Mouse (Mus musculus) heart, adult 8-10 months (tissue): ENCODE data around the gene Gm20532. TPM values are rescaled to one million over a fixed set of nuclear protein-coding genes. Genes with fewer than 3 reads are reported as not detected.

ENCODE experiments used
- DNase-seq: peaks from one replicate; pipeline ENCODE4 v3.0.0; 2022; ENCODE audit warnings: low spot score
- total RNA-seq, 4 experiments: library from RNA; stranded (reverse); gene quantifications; 2 replicates each; pipeline ENCODE4 v1.2.4; 2022

Gene Gm20532
- total RNA-seq, result not detected

DNA sequence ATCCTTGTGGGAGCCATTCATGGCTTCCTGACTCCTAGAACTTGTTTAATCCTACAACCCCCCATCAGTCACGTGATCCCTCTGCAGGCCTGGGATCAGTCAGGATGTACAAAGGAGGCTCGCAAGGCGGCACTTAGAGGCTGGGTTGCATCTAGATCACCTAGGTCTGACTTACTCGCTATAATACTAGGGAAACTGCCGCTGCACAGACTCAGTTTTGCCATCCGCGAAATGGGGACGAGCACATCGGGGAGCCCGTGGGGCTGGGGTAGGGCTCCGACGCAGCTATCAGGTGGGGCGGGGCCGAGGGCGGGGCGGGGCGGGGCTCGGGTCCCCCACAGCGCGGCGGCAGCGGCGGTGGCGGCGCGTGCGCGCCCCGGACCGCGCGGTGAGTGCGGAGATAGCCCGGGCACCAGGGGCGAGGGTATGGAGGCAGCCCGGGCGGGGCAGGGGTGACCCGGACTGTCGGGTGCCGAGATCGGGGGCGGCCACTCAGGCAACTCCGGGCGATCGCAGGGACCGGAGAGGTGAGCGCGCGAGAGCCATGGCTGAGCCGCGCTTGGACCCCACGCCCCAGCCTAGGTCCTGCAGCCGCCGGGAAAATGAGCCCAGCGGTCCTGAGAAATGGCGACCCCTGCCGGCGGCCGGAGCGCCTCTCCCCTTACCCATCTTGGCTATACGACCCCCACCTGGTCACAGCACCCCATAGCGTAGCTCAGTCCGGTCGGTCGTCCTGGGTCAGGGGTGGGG is at the start of gene Gm20532:
TSS of gene Gm20532 (plus strand) at position 346 of the 750 bp plus-strand sequence.
- DNase-seq, result no peak

DNA sequence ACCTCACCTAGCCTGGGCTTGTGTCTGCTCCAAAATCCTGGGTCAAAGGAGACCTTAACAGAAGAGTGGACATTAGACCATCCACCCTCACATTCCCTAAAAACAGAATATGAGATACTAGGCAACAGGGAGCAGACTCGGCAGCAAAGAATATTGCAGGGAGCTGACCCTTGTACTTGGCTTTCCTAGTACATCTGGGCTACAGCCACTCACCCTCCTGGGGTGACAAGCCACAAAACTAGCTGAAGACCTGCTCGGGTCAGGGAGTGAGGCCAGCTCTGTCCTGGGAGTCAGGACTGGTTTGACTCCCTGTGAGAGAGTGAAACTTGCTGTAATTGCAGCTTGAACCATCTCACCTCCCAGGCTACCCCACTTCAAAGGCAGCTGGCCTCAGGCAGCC is 46.9 kb upstream of the Gm20532 start:
- no peak for DNase-seq

- no peak for DNase-seq
These were observed 45.7 kb upstream of the Gm20532 start for GRCm38 (mm10) chr2:26540721-26541120.

DNA sequence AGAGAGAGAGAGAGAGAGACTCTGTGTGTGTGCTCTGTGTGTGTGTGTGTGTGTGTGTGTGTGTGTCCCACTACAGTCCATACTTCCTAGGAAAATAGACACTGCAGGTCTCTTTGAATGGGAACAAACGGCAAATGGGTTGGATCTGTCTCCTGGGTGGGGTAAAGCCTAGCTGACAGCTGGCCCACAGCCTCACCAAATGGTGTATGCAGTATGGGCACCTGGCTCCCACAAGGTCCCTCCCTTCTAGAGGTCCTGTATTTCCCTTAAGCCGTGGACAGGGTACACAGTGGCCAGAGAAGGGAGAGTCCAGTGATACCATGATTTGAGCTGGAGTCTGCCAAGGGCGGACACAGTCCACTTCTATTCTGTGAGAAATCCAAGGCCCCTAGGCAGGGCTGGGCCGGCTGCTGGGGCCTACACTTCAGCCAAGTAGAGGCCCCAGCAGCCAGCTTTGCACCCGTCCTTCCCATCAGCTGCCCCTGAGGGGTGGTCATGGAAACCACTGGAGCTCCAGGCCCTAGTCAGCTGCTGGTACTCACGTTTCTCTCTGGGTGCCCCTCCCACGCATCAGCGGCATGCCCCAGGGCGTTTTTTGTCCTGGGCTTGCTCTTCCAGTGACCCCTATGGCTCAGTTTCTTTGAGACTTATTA is 45.1 kb upstream of the Gm20532 start:
- no peak for DNase-seq

GRCm38 (mm10) chr2:26543155-26543554 is 43.3 kb upstream of the Gm20532 start:
- no peak for DNase-seq

GRCm38 (mm10) chr2:26543768-26544167 is 42.7 kb upstream of the Gm20532 start:
- no peak for DNase-seq

GRCm38 (mm10) chr2:26544265-26544664 is 42.2 kb upstream of the Gm20532 start:
- DNase-seq, result no peak

DNA sequence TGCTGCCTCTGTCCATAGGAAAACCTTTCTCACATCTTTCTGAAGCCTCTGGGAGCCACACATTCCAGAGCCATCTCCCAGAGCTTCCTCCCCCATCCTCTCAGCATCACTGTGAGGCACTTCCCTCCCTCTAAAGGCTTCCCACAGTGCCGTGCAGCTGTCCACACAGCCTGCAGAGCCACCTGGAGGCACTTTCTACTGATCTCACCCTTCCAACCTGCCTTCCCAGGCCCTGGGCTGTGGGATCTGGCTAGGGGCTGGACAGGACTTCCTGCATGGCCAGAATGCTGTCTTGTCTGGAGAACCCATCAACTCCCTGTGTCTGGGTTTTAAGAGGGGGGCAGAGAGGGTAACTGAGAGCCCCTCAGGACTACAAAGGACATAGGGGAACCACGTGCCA is 39.0 kb upstream of the Gm20532 start:
- DNase-seq, result no peak

DNA sequence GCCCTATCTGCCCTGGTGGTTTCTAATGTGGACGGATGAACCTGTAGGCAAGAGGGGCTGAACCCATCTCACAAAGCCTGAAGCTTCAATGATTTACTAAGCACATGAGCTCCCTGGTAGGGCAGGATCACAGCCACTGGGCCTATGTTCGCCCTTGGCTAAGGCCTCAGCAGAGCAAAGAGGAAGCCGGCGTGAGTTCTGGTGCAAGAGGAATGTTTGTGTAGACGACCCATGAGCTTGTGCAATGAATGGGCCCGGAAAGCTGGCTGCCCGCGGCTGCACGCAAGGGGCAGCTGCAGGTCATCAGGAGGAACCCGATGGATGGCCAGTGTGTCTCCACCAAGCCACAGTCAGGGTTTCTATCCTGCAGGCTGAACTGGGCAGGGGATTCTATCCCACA is 36.6 kb upstream of the Gm20532 start:
- DNase-seq, result no peak

- DNase-seq, result no peak
These were observed 36.2 kb upstream of the Gm20532 start for GRCm38 (mm10) chr2:26550205-26550604.

DNA sequence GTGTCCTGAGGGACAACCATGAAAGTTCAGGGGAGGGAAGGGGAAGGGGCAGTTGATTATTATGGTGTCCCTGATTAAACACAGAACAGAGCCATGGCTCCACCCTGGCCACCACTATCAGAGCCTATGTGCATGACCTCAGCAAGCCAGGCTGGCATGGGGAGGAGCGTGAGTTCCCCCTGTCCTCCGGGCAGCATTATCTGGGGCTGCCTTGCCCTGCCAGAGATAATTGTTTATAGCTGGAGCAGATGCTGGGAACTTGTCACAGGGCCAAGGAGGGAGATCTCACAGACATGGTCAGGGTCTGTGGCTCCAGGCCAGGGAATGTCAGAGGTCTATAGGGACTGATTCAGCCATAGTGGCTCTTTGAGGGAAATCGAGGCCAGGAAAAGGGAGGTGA is 35.7 kb upstream of the Gm20532 start:
- no peak for DNase-seq

DNA sequence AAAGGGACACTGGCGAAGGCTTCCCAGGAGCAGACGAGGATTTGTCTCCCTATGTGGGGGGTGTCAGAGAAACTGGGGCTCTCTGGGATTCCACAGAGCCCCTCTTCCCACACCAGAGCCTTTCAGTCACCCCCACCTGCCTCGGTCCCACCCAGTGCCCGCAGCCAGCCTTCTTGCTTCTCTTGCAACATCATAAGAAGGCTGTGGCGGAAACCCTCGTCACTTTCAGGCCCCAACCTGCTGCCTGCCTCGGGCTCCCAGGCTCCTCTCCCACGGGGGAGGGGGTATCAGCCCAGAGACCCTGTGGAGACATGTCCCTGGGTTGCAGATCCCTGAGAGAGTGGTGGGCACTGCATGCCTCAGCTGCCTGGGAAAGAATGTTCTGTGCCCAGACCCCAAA is 35.0 kb upstream of the Gm20532 start:
- DNase-seq, result no peak

GRCm38 (mm10) chr2:26552066-26552465 is 34.4 kb upstream of the Gm20532 start:
- no peak for DNase-seq

- no peak for DNase-seq
These were observed 32.5 kb upstream of the Gm20532 start for GRCm38 (mm10) chr2:26553904-26554303.

DNA sequence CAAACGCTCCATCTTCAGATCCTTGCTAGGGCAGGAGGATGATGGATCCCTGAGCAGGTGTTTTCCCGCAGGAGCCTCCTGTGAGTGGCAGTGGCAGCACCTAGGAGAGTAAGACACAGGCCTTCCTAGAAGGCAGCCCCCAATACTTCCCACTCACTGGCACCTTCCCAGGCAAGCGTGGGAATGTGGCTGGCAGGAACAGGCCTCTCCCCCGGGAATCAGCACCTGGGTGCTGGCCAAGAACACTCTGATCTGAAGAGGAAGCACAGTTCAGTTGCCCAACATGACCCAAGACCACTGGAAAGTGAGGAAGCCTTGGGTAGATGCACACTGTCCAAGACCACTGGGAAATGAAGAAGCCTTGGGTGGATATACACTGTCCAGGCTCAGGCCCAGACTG is 31.4 kb upstream of the Gm20532 start:
- peak; percentile 61 for DNase-seq

- no peak for DNase-seq
These were observed 29.9 kb upstream of the Gm20532 start for GRCm38 (mm10) chr2:26556535-26556993.

GRCm38 (mm10) chr2:26560506-26560905 is 25.9 kb upstream of the Gm20532 start:
- no peak for DNase-seq

- peak; percentile 73 for DNase-seq
These were observed 25.0 kb upstream of the Gm20532 start for GRCm38 (mm10) chr2:26561351-26562016.

- DNase-seq, result peak; percentile 55
These were observed 20.2 kb upstream of the Gm20532 start for GRCm38 (mm10) chr2:26566221-26566620.

GRCm38 (mm10) chr2:26570034-26570433 is 16.4 kb upstream of the Gm20532 start:
- DNase-seq, result peak; percentile 75

DNA sequence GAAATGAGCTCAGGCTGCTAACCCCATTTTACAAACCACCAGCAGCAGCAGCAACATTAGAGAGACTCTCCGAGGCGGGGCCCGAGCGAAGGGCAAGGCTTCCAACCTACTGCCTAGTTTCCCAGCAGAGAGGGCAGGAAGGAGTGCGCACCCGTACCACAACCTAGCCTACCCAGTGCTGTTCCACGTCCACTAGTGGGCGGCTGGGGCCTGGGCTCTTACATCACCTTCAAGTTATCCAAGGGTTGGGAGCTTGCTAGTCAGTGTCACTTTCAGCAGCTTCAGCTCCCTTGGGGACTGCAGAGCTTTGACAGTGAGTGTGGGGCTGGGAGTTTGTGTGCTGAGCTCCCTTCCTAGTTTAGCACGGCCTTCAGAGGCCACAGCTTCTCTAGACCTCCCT is 15.0 kb upstream of the Gm20532 start:
- peak; percentile 48 for DNase-seq

- peak; percentile 81 for DNase-seq
These were observed 14.6 kb upstream of the Gm20532 start for GRCm38 (mm10) chr2:26571826-26572225.

DNA sequence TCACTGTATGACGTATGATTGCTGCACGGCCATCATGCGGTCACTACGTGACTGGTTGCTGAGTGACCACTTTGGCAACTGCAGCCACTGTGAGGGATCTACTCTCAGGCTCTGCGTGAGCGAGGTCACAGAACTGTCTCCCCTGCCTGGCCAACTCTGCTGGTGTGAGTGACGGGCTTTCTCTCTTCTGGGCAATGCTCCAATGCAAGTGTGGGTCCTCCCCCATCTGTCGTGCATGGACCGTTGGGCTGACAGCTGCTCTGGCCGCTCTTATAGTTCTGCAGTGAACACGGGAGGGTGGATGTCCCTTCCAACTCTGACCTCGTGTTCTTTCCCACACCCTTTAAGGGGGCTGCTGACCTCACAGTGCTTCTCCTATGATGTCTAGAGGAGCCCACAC is 13.0 kb upstream of the Gm20532 start:
- DNase-seq, result peak; percentile 79
